Mouse (Mus musculus): ENCODE data around the gene Stk10.

GRCm38 (mm10) chr11:32568637-32569293, 35.7 kb downstream of the Stk10 start:
- TF ChIP-seq POLR2A (IDR thresholded peaks at IDR 0.05; ENCODE audit: borderline replicate concordance, extremely low read depth, insufficient read depth, insufficient read length, poor library complexity, severe bottlenecking): no peak
- no peak for TF ChIP-seq CTCF (IDR thresholded peaks at IDR 0.05; ENCODE audit: borderline replicate concordance, extremely low read depth, insufficient read depth, insufficient read length)

Measured in brain, embryonic 14.5 days (tissue).